Mouse (Mus musculus): ENCODE data around the gene Gm21981.

- TF ChIP-seq CTCF (IDR thresholded peaks at IDR 0.05; ENCODE audit: low read depth) (no peak), EP300 (IDR thresholded peaks at IDR 0.05; ENCODE audit: low read depth) (no peak)
These were observed 2.6 kb downstream of the Gm21981 start for GRCm38 (mm10) chr17:47691650-47692049.

All from heart, postnatal 0 days (tissue).